Mouse (Mus musculus): ENCODE measurements at regions not wholly inside any gene's neighbourhood (a gene's known extent, or its start where the extent isn't known, plus 50 kb on each side); places are given as distances from the start of the nearest gene placed in this dataset.

DNA sequence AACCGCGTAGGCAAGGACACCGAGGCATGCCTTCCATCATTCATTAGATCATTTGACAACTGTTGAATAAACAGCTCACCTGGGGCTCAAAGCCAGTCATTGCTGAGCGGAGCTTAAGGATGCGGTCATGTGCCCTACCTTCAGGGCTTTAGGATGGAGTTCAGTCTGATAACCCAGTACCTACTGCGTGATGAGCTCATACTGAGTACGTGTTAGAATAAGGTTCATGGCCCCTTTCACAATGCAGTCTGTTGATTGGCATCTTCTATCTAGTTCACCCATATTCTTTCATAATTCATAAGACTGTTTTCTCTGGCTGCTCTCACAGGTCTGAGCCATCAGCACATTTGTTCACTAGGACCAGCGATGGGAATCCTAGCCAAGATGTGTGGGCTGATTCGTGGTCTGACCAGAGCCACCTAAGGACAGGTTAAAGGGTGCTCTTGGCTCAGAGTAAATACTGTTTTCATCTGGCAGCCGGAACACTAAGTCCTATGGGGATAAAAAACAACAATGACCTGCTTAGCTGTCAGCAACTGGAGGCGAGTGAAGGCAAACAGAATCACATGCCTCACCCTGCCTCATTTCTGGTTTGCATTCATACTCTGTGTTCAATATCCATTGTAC, 71.4 kb upstream of the Elovl5 start:
- no peak for DNase-seq (ENCODE audit: low read depth)
- TF ChIP-seq CTCF (IDR thresholded peaks at IDR 0.05; ENCODE audit: borderline replicate concordance, extremely low read depth, insufficient read depth, insufficient read length) (no peak), POLR2A (IDR thresholded peaks at IDR 0.05; ENCODE audit: borderline replicate concordance, extremely low read depth, insufficient read depth, insufficient read length, poor library complexity, severe bottlenecking) (no peak)

DNA sequence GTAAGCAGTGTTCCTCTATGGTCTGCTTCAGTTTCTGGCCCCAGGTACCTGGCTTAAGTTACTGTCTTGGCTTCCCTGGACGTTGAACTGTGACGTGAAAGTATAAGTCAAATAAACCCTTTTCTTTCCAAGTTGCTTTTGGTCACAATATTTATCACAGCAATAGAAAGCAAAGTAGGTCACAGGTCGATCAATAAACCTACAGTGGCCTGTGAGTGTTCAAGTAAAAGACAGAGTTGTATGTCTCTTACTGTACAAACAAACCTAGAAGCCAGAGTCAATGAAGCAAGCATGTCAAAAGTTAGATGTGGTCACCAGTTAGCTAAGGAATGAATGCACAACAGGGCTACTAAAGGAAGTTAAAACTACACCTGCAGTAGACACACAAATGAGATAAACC, 68.6 kb upstream of the Elovl5 start:
- no peak for DNase-seq (ENCODE audit: low read depth)
- TF ChIP-seq CTCF (IDR thresholded peaks at IDR 0.05; ENCODE audit: borderline replicate concordance, extremely low read depth, insufficient read depth, insufficient read length) (no peak), POLR2A (IDR thresholded peaks at IDR 0.05; ENCODE audit: borderline replicate concordance, extremely low read depth, insufficient read depth, insufficient read length, poor library complexity, severe bottlenecking) (no peak)

DNA sequence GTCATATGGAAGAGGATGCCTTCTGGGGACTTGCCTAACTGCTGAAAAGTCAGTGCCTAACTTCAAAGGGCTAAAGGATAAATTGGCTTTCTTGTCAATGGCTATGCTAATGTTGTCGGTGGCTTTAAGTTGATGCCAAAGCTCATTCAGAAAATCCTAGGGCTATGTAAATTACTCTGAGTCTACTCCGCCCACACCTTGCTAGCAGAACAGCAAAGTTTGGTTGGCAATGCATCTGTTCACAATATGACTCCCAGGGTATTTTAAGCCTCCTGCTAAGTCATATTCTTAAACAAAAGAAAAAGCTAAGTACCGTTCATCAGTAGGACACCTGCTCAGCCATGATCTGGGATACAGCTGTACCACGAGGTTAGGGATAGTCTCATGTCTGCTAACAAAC, 67.8 kb upstream of the Elovl5 start:
- TF ChIP-seq CTCF (IDR thresholded peaks at IDR 0.05; ENCODE audit: borderline replicate concordance, extremely low read depth, insufficient read depth, insufficient read length) (no peak), POLR2A (IDR thresholded peaks at IDR 0.05; ENCODE audit: borderline replicate concordance, extremely low read depth, insufficient read depth, insufficient read length, poor library complexity, severe bottlenecking) (no peak)
- no peak for DNase-seq (ENCODE audit: low read depth)

DNA sequence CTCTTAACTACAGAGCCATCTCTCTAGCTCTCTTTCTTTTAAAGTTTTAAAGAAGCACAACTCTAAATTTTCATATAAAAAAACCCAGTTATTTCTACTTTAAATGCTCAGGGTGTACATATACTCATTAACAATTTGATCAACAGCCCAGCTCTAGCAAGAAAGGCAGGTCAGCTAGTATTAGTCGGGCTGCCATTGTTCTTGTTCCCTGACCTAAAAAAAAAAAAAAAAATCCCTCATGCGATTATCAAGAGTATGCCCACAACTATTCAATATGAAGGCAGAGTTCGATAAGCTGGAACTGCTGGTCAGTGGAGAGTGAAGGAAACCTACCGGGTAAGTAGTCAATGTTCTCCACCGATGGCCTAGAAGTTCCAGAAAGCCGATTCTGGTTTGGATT, 65.8 kb upstream of the Elovl5 start:
- DNase-seq (ENCODE audit: low read depth), result no peak
- TF ChIP-seq CTCF (IDR thresholded peaks at IDR 0.05; ENCODE audit: borderline replicate concordance, extremely low read depth, insufficient read depth, insufficient read length) (no peak), POLR2A (IDR thresholded peaks at IDR 0.05; ENCODE audit: borderline replicate concordance, extremely low read depth, insufficient read depth, insufficient read length, poor library complexity, severe bottlenecking) (no peak)

DNA sequence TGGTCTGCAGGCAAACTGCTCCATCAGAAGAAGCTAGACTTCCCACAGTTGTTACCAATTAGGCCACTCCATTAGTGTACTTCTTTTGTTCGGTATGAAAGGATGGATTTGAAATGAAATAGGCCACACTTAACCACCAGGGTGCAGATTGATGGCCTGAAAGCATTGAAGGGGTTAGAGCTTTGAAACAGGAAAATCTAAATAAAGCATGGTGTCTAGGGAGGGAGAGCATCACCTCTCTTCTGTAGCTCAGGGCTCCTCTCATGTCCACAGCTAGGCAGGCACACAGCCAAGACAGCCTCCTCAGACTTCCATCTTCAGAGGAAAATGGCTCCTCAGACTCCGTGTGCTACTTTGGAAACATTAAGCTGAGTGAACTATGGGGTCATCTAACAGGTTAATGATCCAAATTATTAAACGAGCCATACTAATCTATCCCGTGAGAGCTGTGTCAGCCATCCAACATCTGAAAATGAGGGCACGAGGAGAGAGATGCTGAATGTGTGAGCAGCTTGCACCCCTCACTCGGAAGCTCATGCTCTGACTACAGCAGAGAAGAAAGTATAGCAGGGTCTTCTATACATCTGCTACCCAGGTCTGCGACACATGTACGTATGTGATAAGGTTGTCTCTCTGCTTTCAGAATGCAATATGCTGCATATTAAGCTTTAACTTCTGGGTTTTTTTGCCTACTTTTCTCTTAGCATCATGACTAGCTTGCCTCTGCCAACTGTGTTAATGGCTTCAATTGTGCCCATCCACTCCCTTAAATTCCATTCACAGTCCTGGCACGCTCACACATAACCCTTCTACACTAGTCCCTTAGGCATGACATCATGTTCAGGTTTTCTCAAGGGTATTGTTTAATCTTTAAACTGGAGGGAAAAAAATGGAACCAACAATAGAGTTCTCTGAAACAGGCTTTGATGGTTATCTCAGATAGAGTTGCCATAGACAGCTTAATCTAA, 59.8 kb upstream of the Elovl5 start:
- TF ChIP-seq POLR2A (IDR thresholded peaks at IDR 0.05; ENCODE audit: borderline replicate concordance, extremely low read depth, insufficient read depth, insufficient read length, poor library complexity, severe bottlenecking), result no peak
- no peak for TF ChIP-seq CTCF (IDR thresholded peaks at IDR 0.05; ENCODE audit: borderline replicate concordance, extremely low read depth, insufficient read depth, insufficient read length)
- peak; percentile 34 for DNase-seq (ENCODE audit: low read depth)

DNA sequence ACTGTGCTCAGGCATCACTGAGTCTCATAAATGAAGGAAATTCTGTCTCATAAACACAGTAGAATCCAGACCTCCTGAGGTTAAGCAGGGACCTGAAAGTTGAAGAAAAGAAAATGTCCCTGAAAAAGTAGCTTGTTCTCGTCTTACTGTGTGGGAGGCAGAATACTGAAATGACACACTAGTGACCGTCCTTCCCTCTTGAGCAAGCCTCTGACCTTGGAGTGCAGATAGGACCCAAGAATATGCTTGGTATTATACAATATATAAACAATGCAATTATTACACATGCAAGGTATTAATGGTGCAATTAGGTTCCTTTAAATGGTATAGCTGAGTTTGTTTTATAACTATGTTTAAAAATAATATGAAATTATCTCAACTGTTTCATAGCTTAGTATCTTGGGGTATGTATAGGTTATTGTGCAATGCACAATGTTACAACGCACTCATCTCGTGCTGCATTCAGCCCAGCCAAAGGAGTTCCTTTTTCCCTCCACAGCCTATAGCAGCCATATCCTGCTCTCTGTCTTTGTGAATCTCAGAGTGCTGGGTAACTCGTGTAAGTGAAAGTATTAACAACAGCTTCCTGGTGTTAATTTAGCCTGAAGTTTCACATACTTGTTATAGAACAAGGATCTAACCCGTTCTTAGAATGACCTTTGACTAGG, 58.9 kb upstream of the Elovl5 start:
- TF ChIP-seq POLR2A (IDR thresholded peaks at IDR 0.05; ENCODE audit: borderline replicate concordance, extremely low read depth, insufficient read depth, insufficient read length, poor library complexity, severe bottlenecking) (no peak), CTCF (IDR thresholded peaks at IDR 0.05; ENCODE audit: borderline replicate concordance, extremely low read depth, insufficient read depth, insufficient read length) (no peak)
- DNase-seq (ENCODE audit: low read depth), result no peak
